Mouse (Mus musculus) CH12.LX (cell line): Measurements from ENCODE around the gene Gm20517.

Experiments
- CTCF ChIP-seq, 2 experiments: IDR thresholded peaks in 1 of 2; conservative IDR thresholded peaks in 1 of 2; 2 replicates each; pipeline ENCODE4 v1.5.1; 2011 to 2012; ENCODE audit warnings: low read depth in 2 of 2, low read length in 2 of 2, improper control_type of control experiment in 1 of 2, inconsistent platforms in 1 of 2, mild to moderate bottlenecking in 1 of 2, moderate library complexity in 1 of 2
- EP300 ChIP-seq: IDR thresholded peaks from 2 replicates; pipeline ENCODE4 v1.6.1; 2011; ENCODE audit warnings: low read length, improper control_type of control experiment
- ETS1 ChIP-seq: conservative IDR thresholded peaks from 2 replicates; pipeline ENCODE4 v1.6.1; 2012; ENCODE audit warnings: low read depth, mild to moderate bottlenecking, inconsistent platforms, low read length, improper control_type of control experiment, moderate library complexity
- MAX ChIP-seq: IDR thresholded peaks from 2 replicates; pipeline ENCODE4 v1.6.1; 2011; ENCODE audit warnings: low read length, improper control_type of control experiment
- MAZ ChIP-seq: IDR thresholded peaks from 2 replicates; pipeline ENCODE4 v1.6.1; 2012; ENCODE audit warnings: low read depth, mild to moderate bottlenecking, inconsistent platforms, low read length, improper control_type of control experiment, moderate library complexity
- MYC ChIP-seq: IDR thresholded peaks from 2 replicates; pipeline ENCODE4 v1.6.1; 2011; ENCODE audit warnings: low read depth, mild to moderate bottlenecking, improper control_type of control experiment, low read length
- NELFE ChIP-seq: IDR thresholded peaks from 2 replicates; pipeline ENCODE4 v1.6.1; 2011; ENCODE audit warnings: low read depth, low read length, improper control_type of control experiment
- POLR2A ChIP-seq: IDR thresholded peaks from 2 replicates; pipeline ENCODE4 v1.6.1; 2011; ENCODE audit warnings: low read depth, mild to moderate bottlenecking, improper control_type of control experiment, low read length
- TCF12 ChIP-seq: IDR thresholded peaks from 2 replicates; pipeline ENCODE4 v1.6.1; 2014; ENCODE audit warnings: low read depth, mild to moderate bottlenecking, inconsistent platforms, low read length, improper control_type of control experiment
- USF1 ChIP-seq: IDR thresholded peaks from 2 replicates; pipeline ENCODE4 v1.6.1; 2014; ENCODE audit warnings: low read depth, mild to moderate bottlenecking, inconsistent platforms, low read length, improper control_type of control experiment
- ZC3H11A ChIP-seq: IDR thresholded peaks from 2 replicates; pipeline ENCODE4 v1.6.1; 2012; ENCODE audit warnings: low read depth, mild to moderate bottlenecking, inconsistent platforms, low read length, improper control_type of control experiment
- ZMIZ1 ChIP-seq: IDR thresholded peaks from 2 replicates; pipeline ENCODE4 v1.6.1; 2012; ENCODE audit warnings: low read depth, mild to moderate bottlenecking, inconsistent platforms, low read length, improper control_type of control experiment
- ZNF384 ChIP-seq: IDR thresholded peaks from 2 replicates; pipeline ENCODE4 v1.6.1; 2012; ENCODE audit warnings: low read depth, low read length, improper control_type of control experiment, inconsistent platforms

DNA sequence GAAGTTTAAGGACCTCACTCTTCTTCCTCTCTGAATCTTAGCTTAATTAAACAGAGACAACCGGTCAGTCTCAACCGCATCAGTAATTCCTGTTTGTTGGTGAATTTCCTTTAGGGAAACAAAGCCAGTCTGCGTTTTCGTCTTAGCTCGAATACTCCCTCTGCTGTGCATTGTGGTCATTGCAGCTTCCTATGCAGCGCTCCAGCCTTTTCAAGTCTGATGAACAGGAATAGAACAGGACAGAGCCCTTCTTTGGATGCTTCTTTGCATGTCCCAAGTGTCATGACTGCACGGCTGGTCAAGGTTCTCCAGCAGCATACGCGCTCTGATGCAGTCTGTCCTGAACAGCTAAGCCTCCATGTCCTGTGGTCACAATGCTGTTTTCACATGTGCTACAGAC lies 65.2 kb downstream of the Gm20517 start:
- TF ChIP-seq CTCF (conservative IDR thresholded peaks at IDR 0.05 in 1 of 2, IDR thresholded peaks at IDR 0.05 in 1 of 2; ENCODE audit: low read depth in 2 of 2, low read length in 2 of 2) (peak; percentile 80 to 83), MYC (no peak), POLR2A (no peak), EP300 (no peak), NELFE (no peak), TCF12 (no peak), USF1 (no peak), ZNF384 (no peak), MAZ (no peak), ZC3H11A (no peak), ETS1 (no peak), MAX (no peak), ZMIZ1 (no peak)
